Mouse (Mus musculus): Measurements from ENCODE around the gene Rps6ka2.
"Not testable (repeated sequence)": the region's sequence is repeated elsewhere in the genome, so short reads cannot be mapped to it uniquely, and the experiment has no call there.

Gene Rps6ka2

DNA sequence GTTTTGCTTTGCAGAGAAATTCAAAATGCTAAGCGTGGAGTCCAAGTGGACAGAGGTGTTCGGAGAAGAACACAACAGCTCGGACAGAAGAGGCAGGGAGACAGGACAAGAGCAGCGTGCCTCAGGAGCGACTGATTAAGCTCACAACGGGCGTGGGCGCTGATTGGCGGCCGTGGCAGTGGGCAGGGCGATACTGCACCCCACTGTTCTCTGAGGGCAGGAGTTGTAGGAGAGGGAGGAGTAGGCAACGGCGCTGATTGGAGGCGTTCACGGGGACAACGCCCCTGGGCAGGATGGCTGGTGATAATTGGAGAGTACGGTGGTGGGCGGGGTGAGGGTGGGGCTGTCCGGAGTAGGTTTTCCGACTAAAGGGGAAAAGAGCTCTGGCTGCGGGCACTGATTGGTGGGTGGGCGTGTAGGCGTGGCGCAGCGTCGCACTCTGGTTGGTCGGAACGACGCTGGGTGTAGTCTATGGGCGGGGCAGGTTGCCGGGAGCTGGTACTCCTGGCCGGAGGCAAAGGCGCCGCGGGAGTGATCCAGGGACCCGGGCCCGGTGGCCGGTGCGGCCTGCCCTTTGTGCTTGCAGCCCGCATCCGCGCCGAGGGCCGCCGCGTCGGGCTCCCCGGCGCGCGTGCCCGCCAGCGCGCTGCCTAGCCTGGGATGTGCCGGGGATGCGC, at the start of gene Rps6ka2:
Rps6ka2 (plus strand) TSS at position 489 of the 677 bp plus-strand sequence.
- in situ Hi-C loops (cut with MseI, MboI) = loop anchor here in 1 of 2 experiments (25.0 kb wide), 1 partner anchor 1018 kb away; no protein-coding TSS in a partner anchor

DNA sequence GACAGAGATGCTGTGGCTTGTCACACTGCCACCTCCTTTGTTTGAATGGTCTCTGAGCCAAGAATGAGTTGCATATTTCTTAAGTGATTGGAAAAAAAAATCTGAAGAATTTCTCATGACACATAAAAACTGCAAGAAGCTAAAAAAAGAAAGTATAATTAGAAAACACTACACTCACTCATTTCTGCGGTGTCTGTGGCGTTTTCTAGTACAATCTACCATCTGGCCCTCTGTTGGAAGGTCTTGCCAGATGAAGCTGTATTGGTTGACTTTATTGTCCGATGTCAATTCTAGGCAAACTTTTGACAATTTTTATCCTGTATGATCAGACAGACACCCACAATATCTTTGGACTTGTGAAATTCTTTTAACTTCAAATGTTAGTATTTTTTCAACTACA, 49.1 kb upstream of the Rps6ka2 start:
- in situ Hi-C loops (cut with MseI, MboI) = not testable (repeated sequence)

DNA sequence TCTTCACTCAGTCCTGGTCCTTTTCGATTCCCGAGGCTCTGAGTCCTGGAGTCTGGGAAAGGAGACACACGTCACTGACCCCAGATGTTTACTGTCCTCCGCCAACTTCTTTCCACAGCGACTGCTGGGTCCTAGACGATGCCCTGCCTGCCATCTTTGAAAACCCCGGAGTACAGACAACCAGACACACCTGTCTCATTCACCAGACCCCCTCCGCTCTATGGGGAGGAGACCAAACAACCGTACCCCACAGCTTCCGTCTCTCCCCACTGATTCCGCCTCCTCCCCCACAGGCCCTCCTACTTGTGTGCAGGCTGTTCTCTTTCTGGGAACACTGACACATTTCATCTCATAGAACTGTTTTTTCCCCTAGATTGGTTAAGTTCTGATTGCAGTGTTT, 47.4 kb upstream of the Rps6ka2 start:
- in situ Hi-C loops (cut with MseI, MboI) = not testable (repeated sequence)

DNA sequence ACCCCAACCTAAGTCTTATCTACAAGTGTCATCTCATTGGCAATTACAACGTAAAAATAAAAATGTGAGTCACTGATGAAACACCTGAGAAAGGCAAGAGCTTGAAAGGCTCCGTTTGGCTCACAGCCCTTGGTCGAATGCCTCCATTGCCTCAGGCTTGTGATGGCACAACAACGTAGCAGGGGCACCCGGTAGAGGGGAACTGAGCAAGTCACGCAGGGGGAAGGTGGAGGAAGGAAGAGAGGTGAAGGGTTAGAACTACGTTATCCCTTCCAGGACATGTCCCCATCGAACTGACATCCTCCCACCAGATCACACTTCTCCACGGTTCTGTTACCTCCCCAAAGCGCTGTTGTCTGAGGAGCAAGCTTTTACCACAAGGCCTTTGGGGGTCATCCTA, 43.4 kb upstream of the Rps6ka2 start:
- in situ Hi-C loops (cut with MseI, MboI) = not testable (repeated sequence)

DNA sequence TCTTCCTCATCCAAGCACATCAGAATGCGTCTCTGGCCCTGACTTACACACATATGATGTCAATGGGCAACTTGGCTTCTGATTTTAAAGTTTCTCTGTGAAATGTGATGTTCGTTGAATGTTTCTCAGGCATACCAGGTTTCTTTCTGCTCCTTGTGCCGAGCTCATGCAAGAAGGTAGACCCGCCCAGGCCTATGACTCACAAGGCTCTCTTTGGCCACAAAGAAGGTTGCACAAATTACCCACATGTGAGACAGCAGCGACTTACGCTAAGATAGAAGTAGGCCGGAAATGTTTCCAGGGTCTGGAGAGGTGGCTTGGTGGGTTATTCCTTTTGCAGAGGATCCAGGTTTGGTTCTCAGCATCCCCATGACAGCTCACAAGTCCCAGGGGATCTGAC, 35.9 kb upstream of the Rps6ka2 start:
- in situ Hi-C loops (cut with MseI, MboI) = not testable (repeated sequence)

DNA sequence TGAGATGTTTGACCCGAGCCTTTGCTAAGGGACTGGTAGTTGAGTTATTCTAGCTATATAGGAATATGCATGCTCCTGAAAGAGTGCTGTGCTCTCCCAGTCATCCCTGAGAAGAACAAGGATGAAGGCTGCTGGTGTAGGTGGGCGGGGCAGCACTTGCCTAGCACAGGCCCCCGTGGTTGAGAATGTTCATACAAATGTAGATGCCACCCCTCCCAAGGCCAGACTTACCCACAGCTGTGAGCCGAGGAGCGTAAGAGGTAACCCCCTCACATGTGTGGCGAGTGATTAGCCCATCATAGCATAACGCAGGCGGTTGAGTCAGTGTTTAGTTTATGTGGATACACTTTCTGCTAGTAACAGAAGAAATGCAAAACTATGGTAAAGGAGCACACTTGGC, 34.6 kb upstream of the Rps6ka2 start:
- in situ Hi-C loops (cut with MseI, MboI) = not testable (repeated sequence)

DNA sequence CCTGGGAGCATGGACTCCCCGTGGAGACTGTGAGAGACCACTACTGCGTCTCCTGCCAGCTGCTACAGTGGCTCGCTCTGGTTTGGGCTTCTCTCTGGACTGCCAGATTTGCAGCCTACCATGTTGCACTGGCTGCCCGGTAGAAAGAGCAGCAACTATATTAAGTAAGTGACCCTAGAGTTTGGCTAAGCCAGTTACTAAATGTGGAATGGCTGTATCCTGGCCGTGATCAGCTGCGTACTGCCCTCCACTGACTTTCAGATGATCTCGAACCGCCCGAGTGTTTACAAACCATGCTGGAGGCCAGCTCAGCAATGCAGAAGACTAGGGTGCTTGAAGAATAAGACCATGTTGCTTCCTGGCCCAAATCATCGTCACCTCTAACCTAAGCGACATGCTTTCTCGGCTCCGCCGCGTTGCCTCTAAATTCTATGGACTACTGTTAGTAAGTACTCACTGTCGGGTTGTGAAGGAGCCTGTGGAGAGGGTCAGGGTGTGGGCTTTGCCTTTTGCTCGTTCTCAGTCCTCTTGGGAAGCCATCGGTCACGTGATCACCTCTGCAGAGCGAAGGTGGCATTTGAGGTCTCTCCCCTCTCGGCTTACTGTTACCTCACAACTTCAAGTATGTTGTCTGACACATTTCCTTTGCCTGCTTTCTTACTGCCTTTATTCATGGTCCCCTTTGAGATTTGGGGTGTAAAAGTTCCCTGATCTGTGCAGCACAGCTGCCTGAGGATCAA, 31.6 kb upstream of the Rps6ka2 start:
- in situ Hi-C loops (cut with MseI, MboI) = no loop called here

DNA sequence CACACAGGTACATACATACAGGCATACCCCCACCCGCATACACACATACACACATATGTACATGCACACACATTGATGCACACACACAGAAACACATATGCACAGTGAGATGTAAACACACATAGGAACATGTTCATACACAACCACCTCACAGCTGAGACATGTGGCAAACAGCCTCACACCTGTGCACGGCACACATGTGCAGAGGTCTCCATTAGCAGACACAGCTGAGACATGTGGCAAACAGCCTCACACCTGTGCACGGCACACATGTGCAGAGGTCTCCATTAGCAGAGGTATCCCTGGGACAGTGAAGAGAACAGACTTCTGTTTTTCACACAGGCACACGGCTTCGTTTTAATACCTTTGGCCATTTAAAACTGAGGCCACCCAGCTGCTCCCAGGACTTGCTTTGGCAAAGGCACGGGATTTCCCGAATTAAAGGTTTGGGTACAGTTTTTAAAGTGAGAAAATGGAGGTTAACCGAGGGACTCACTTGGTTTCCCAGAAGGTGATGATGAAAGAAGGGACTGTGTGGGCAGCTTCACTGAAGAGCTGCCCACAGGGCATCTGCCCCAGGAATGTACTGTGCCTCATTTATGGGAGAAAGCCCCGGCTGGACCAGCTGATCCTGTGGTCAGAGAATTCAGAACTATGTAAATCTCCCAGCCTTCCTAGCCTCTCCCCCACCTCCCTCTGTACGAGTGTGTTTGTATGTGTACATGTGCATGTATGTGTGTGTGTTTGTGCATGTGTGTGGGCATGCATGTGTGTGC, 29.3 kb upstream of the Rps6ka2 start:
- in situ Hi-C loops (cut with MseI, MboI) = no loop called here

DNA sequence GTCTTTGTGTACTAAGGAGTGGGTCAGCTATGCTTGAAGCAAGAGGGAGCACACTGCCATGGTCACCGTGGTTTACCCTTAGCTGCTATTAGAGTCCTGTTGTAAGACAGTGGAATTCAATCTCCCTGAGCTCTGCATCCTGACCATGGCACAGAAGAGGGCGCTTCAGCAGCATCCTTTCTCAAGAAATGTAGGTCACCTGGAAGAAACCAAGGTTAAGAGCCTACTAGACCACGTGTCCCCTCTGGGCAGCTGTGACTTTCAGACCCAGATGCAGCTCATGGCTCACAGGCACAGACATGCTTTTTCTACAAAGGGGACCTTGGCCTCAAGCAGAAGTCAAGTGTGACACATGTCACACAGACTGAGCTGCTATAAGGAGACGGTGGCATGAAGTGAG, 27.5 kb upstream of the Rps6ka2 start:
- in situ Hi-C loops (cut with MseI, MboI) = no loop called here

DNA sequence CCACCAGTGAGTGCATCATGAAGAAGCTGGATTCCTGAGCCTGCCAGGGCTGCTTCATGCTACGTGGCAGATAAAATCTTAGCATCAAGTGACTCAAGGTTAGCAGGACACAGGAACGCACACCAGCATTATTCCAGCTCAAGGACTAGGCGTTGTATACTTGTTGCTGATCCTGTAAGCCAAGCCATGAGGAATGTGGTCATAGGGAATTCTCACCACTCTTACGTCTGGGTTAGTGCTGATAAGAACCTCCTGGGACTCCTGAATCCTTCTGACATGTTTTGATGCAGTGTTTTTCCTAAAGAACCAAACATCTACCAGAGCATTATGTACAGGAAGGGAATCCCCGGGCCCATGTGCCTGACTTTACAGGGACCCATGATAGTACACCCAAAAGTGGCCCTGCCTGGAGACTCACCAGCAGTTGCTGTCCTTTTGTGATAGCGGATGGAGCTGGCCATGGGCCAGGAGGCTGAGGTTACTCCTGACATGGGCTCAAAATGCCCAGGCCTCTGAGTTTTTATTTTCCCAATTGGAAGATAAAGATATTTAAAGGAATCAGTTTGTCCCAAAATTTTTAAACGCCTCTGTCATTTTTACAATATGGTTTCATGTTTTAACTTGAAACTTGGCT, 25.9 kb upstream of the Rps6ka2 start:
- in situ Hi-C loops (cut with MseI, MboI) = no loop called here

DNA sequence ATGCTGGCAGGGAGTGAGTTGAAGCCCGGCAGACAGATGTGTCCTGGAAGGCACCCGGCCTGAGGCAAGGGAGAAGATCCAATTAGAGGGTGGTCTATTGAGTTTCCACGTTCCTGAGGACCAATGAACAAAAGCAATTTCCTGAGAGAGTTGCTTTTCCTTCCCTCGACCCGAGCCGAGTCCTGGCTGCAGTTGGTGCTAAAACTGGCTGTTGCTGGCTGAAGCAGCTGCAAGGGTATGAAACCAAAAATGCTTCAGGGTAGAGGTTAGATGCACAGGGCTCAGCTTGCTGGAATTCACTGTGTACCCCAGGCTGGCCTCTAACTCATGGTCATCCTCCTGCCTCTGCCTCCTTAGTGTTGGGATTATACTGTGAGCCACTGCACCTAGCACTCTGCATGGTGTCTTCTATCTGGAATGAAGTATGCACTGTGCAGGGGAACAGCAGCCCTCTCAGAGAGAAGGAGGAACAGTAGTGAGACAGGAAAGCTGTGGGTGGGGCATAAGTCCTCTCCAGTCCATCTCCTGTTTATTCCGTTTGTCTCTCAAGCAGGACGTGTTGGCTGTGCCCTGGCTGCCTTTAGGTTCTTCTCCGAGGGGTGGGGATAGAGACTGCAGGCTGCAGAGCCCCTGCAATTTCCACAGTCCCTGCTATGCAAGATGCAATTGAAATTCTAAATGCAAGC, 24.4 kb upstream of the Rps6ka2 start:
- in situ Hi-C loops (cut with MseI, MboI) = no loop called here

DNA sequence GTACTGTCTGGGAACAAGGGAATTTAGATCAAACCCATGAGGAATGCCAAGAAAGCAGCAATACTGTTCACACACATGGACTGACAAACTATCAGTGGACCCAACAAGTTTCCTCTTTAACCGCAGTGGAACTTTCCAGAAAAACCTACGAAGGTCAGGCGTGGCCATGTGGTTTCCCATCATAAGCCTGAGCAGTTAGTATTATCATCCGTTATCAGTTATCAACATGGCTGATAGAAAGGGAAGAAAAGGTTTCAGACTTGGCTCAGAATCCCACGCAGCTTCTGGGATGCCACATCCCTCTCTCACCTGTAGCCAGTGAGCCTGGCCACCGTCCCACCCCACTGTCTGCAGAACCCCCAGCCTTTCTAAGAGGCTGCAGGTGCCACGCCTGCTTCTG, 23.4 kb upstream of the Rps6ka2 start:
- in situ Hi-C loops (cut with MseI, MboI) = no loop called here

DNA sequence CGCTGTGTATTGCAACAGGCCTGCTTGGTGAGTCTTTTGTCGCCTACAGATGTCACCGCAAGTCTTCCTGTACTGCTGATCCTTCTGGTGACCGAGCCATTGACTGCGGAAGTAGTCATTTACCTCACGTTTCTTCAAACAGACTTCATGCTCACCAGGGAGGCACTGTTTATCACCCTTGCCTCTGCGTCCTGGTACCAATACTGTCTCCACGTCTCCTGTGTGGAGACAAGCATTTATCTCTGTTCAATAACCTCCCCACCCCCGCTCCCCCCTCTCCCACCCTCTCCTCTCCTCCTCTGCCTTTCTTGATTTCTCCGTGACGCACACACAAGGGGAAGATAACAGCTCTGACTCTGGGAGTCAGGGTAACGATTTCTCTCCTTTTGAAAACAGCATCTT, 22.0 kb upstream of the Rps6ka2 start:
- in situ Hi-C loops (cut with MseI, MboI) = no loop called here

DNA sequence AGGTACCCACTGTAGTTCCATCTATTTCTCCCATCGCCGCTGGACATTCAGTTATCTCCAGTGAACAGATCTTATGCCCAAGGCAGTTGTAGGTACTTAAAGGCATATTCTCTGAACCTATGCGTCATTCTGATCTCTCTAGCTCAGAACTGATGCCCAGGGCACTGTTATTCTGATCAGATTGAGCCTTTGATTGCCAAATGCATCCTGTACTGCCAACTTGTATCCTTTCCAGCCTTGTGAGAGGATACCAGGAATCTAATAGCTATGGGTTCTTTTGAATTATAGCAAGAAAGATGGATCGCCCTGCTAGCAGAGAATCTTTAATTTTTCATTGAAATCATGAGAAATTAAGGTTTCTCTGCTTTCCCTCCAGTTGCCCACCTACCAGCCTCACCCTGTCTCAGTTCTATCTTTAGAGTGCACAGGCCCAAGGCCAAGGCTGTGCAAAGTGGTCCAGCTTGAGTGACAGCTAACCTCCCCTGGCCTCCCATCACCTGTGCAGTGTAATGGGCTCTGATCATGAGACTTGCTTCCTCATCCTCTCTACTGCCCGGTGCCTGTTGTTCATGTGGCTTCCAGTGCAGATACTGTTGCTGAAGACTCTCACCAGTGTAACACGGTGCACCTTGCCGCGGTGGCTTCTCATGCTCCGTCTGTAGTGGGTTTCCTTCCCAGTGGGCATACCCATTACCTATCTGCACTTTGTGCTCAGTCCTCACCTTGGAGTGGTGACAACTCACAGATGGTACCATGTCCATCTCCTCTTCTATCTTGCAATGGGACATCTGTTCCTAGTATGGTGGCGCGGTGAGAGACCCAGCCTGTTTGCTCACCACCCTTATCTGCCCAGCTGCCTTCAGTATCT, 20.4 kb upstream of the Rps6ka2 start:
- in situ Hi-C loops (cut with MseI, MboI) = loop anchor here in 1 of 2 experiments (25.0 kb wide), 1 partner anchor 1038 kb away; no protein-coding TSS in a partner anchor

DNA sequence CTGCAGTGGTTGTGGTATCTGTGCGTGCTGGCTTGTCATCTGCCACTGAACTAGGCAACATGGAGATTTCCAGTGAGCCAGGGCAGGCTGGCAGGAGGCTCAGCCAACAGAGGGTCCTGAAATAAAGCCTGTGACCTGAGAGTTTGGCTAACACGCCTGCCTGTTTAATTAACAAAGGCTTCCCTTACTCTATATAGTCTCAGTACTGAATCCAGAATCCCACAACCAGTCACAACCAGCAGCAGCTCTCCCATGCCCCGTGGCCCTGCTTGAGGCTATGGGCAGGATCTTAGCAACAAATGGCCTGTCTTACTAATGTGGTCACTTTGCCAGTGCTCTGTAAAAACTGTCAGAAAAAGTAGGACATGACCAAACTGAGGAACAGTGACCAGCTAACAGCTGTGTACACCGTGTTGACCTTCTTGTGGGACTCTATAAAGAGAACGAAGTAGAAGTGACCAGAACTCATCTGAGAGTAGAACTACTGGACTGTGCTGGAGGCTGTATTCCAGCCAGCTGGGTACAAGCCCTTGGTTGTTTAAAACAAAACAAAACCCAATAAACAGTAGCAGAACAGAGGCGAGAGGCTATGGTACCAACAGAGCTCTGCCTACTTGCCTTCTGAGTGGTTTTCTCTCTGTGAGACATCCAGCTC, 18.3 kb upstream of the Rps6ka2 start:
- in situ Hi-C loops (cut with MseI, MboI) = loop anchor here in 1 of 2 experiments (25.0 kb wide), 1 partner anchor 1036 kb away; no protein-coding TSS in a partner anchor

DNA sequence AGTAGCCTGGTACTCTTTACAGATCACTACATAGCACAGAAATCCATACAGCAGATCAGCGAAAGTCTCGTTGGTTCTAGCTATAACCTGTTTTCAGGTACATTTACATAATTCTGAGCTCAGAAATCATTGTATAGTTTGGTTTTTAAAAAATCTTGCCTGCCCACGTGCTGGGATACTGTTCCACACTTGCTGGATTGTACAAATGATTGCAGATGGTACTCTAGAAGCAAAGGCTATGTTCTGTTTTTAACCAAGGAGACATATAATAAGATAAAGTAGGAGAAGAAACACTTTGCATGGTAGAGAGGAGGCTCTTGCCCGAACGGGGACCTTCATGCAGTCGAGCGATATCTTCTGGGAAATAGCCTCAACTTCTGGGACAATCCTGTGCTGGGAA, 17.3 kb upstream of the Rps6ka2 start:
- in situ Hi-C loops (cut with MseI, MboI) = loop anchor here in 1 of 2 experiments (25.0 kb wide), 1 partner anchor 1035 kb away; no protein-coding TSS in a partner anchor

DNA sequence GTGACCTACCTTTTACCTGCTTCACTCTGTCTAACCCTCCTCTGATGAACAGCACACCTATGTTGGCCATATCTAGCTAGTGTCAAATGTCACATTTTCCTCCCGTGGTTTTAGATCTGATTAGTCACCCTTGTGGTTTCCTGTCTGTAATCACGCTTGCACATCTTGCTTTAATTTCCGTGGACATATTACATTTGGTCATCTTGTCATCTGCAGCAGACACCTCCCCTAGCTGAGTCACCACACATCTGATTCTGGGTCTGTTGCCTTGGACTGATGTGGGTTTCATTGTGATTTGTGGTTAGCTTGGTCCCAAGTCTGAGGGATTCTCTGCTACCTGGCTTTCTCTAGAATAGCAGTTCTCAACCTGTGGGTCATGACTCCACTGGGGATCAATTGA, 6.0 kb upstream of the Rps6ka2 start:
- in situ Hi-C loops (cut with MseI, MboI) = loop anchor here in 1 of 2 experiments (25.0 kb wide), 1 partner anchor 1023 kb away; no protein-coding TSS in a partner anchor

DNA sequence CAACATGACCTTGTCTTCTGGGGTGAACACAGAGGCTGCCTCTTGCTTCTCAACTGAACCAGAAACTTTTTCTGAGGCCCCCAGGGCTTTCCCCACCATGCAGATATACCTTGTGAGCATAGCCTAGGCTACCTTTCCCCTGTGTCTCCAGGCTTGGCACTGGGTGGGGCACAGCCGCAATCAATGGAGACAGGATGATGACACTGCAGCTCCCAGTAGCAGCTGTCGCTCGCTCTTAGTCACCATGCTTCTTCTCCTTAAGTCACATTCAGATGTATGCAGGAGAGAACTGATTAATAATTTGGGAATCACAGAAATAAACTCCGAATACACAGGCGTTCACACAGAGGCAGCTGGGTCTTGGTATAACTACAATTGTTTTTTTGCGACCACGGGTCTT, 4.4 kb upstream of the Rps6ka2 start:
- in situ Hi-C loops (cut with MseI, MboI) = loop anchor here in 1 of 2 experiments (25.0 kb wide), 1 partner anchor 1022 kb away; no protein-coding TSS in a partner anchor

DNA sequence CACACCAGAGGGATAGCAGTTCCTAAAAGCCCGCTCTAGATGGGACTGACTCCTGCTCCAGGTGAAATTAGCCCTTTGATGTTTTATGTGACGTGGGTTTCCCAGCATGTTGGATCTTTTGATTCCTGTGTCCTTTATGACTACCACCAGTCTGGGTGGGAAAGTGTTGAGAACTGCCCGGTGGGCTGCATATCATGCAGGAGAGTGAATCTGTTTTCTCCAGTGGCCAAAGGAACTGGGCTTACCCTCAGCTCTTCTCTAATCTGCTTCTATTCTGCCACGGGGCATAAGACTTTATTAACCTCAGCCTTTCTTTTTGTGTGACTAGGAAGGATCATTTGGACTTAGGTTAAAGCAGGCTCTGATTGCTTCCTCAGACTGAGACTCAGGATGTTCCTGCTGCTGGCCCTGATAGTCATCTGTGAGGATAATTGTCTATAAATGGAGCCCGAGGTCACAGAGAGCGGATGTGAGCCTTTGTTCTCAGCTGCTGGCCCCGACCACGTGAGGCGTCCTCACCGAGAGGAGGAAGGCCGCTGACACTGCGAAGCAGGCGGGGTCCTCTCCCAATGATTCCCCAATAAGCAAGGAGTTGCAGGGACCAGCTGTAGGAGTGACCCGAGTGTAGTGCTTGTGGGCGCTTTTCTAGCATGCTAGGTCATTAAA, 821 bp upstream of the Rps6ka2 start:
- in situ Hi-C loops (cut with MseI, MboI) = loop anchor here in 1 of 2 experiments (25.0 kb wide), 1 partner anchor 1018 kb away; no protein-coding TSS in a partner anchor

Data from mouse trophoblast stem cell (cell line).